Mouse (Mus musculus) left cerebral cortex, adult 9 months (tissue): Measurements from ENCODE around the gene Arhgef3.

ENCODE experiments used
- DNase-seq, 2 experiments: peaks; one replicate each; pipeline ENCODE4 v3.0.0; 2022; ENCODE audit warnings: low spot score in 2 of 2

Gene Arhgef3

GRCm38 (mm10) chr14:27344250-27344990, 229.7 kb downstream of the Arhgef3 start:
- no peak for DNase-seq

GRCm38 (mm10) chr14:27345051-27345885, 230.6 kb downstream of the Arhgef3 start:
- no peak for DNase-seq

DNA sequence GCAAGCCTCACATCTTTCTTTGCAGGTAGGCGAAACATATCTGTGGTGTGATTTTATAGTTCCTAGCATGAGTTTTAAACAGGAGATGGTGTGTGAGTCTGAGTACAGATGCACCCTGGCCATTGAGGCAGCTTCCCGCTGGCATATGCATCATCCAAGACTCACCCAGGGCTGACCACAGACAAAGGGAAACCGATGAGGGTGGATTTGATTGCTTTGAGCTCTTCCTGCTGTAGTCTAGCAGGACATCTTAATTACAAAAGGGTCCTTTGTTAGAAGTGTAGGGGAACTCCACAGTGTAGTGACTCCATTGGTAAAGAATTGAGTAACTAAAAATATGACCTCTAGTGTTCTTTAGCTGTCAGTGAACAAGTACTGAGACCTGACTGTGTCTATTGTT, 232.5 kb downstream of the Arhgef3 start:
- DNase-seq = no peak

DNA sequence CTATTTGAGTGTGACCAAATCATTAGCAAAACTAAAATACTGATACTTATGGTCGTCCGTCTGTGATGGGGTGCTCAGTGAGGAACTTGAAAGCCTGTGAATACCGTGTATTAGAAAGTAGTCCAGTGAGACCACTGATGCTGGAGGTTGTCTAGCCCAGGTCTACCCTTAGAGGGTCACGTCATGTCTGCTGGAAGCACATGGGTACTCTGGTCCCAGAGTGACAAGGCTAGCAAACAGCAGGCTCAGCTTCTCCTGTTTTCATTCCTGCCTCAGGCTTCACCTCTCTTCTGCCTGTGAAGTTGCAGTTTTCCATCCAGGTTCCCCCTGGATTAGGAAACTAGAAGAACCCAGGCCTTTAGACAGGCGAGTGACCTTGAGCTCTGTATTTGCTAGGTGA, 233.0 kb downstream of the Arhgef3 start:
- DNase-seq = no peak

GRCm38 (mm10) chr14:27348088-27348487, 233.4 kb downstream of the Arhgef3 start:
- no peak for DNase-seq

DNA sequence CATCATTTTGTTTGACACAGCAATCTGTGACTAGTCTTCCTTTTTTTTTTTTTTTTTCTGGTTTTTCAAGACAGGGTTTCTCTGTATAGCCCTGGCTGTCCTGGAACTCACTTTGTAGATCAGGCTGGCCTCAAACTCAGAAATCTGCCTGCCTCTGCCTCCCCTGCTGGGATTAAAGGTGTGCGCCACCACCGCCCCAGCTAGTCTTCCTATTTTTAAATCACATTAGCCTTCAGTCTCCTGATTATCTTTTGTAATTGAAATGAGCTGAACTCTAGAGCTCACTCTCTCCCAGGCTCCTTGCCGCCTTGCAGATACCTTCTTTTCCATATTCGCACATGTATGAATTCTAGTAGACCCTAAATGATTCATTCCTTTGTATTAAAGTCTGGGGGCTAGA, 234.0 kb downstream of the Arhgef3 start:
- no peak for DNase-seq

GRCm38 (mm10) chr14:27349120-27349519, 234.4 kb downstream of the Arhgef3 start:
- peak in 1 of 2 experiments; percentile 48 for DNase-seq

GRCm38 (mm10) chr14:27349828-27350729, 235.4 kb downstream of the Arhgef3 start:
- no peak for DNase-seq

DNA sequence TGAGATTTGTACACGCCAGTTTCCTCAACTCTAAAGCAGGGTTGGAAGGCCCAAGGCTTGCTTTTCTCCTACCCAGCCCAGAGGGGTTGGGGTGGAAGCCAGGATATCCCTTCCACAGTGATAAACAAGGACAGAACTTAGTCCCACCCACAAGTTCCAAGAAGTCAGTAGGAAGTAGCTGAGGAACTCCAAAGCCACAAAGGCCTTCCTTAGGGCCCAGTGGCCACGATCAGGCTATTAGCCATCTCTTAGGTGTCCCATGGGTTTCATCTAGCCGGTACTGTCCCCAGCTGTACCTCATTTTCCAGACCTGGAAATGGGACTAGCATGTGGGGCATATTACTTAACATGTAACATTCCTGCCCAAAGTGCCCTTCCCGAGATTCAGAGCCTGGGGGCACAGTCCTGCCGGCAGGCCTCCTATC, 236.4 kb downstream of the Arhgef3 start:
- no peak for DNase-seq

DNA sequence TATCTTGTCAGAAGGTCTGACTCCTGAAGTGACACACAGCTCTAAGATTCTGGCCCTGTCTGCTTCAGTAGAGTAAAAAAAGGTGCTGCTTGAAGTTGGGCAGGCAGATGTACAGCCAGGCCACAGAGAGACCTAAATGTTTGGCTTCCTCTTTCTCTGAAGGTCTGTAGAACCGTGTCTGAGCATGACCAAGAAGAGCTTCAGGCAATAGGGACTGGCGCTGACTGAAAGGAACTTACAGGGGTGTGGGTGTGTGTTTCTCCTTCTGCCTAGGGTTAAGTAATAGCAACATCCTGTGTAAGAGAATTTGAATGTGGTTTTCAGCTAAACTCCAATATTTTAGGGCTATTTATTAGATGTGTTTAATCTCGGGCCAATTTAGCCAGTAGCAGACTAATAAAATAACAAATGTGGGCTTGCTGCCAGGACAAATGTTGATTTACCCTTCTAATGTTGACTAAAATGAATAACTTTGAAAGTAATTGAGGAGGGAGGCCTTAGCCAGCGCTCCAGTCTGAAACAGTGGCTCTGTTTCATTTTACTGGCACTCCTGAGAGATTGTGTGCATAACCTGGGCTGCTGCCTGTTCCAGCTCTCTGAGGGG, 236.9 kb downstream of the Arhgef3 start:
- no peak for DNase-seq

GRCm38 (mm10) chr14:27352470-27352869, 237.8 kb downstream of the Arhgef3 start:
- no peak for DNase-seq

- DNase-seq = no peak
Measured at GRCm38 (mm10) chr14:27355151-27355550, 240.5 kb downstream of the Arhgef3 start.

DNA sequence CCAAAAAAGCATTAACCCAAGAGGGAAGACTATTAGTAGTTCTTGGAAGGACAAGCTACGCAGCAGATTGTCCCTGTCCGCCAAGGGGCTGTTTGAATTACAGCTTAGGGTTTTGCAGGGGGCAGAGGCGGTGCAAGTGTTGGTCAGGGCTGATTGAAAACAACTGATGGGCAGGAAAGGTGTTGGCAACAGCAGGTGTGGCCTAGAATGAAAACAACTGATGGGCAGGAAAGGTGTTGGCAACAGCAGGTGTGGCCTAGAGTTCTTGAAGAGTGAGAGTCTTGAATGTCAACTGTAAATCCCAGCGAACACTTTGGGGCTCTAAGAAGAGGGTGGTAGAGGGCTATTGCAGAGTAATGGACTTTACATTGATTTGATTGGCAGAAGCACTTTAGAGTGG, 241.2 kb downstream of the Arhgef3 start:
- DNase-seq = no peak

DNA sequence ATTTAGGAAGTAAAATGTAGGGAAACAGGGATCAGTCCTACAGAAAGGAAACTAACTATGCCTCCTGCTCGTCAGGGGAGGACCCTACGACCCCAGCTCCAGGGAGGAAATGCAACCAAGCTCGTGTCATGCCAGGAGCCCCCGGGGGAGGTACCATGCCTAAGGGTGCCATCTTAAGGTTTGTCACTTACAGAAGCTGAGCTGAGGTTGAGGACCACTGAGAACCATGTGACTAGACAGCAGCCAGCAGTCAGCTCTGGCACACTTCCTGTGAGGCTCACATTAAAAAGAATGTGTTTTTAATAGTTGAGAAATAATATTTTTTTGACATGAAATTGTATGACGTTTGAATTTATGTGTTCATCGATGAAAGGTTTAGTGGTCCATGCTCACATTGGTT, 242.4 kb downstream of the Arhgef3 start:
- DNase-seq = no peak

- no peak for DNase-seq
Measured at GRCm38 (mm10) chr14:27358202-27358601, 243.5 kb downstream of the Arhgef3 start.

DNA sequence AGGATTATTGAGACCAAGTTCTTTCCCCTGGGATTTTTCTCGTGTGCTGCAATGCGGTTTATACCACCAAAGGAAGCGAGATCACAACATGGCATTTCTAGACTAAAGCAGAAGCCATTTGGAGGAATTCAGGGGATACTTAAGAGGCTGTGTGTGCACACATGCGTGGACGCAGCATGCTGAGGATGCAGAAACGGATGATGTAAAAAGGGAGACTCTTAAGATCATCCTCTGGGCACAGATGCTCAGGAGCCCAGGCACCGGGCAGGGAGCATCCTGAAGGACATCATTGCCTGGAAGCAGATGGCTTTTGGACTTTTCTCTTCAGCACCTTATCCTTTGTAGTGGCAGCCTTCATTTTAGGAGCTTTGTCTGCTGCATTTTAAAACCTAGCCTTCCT, 246.2 kb downstream of the Arhgef3 start:
- no peak for DNase-seq

DNA sequence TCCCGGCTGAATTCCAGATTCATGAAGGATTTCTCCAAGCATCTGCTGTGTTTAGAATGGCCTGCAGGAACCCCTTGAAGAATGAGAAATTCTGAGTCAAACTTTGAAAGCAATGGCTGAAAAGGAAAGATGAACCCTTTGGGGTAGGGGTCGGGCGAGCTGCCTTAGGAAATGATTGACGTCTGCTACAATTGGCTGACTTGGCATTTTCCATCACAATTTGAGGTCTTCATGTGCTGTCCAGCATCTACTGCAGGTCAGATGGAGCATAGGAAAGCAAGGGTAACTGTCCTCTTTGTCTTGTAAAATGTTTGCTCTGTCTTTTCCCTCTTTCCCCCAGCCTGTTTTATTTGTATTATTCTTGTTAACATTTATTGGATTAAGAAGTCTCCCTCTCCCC, 246.8 kb downstream of the Arhgef3 start:
- no peak for DNase-seq

DNA sequence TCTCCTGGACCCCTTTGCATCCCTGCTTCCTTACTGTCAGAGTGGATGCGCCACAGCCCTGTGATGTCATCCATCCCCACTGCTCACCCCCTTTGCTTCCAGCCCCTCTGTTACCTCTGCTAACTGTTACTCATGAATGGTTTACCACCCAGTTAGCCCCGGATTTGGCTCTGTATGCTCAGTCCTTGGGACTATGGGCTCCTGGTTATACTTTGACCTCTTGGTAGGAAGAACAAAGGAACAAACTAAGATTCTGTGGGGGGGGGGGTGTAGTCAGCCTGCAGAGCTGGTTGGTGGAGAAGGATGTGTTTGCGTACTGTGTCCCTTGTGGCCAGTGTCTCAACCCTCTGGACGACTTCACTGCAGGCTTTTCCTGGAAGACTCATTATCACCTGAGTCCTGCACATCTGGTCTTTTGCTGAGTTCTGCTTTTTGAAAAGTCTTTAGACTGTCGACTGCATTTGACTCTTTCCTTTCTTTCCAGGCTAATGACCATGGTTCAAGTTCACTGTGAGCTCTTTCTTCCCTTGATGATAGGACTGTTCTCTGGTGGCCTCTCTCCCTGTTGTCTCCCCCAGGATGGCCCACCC, 250.1 kb downstream of the Arhgef3 start:
- DNase-seq = no peak

DNA sequence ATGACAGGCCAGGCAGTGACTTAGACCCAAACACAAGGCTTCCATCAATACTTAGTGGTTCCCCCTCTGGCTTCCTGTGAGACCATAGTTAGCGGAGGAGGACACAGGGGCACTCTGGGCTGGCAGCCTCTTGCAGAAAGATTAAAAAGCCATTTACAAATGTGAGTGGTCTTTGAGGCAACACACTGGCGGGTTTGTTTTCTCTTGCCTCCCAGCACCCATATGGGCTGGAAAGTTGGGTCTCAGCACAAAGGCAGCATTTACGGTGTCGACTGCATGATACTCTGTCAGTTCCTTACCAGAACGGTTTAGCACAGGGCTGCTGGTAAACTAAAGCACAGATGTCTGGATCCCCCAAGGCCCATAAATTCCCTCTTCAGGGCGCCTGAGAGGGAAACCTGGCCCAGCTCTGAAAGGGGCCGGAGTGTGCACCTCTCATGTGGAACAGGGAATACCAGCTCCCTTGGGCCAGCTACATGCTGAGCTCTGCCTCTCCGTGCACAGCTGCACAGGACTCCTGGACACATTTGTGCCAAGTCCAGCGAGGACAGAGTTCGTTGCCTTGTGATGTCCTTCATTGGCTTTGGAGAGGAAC, 252.5 kb downstream of the Arhgef3 start:
- no peak for DNase-seq

- DNase-seq = no peak
Measured at GRCm38 (mm10) chr14:27368619-27369018, 253.9 kb downstream of the Arhgef3 start.

- DNase-seq = peak in 1 of 2 experiments; percentile 22
Measured at GRCm38 (mm10) chr14:27369503-27369902, 254.8 kb downstream of the Arhgef3 start.
